ENCODE assay signal across 11 mouse cellular contexts in genomic region chr7:114213537-114213936, GRCm38 (mm10). TPM values are rescaled to one million over a fixed set of nuclear protein-coding genes. Genes with fewer than 3 reads are reported as not detected.
DNase-seq lines count a peak whose midpoint lies in the region; TF ChIP-seq lines count a peak whose summit lies in the region.
"Had no signal": no experiment of that assay in that cellular context is flagged by ENCODE, and none has a peak within 500 bp of the region (broad histone marks: within the 10 kb centered on the region; RNA-seq: fewer than 3 reads in every experiment).

No protein-coding gene starts in this region.

- TF ChIP-seq POLR2A in heart, adult 2 months (IDR thresholded peaks at IDR 0.05; ENCODE audit: insufficient read depth, low read depth, low read length) = no peak

- no peak overlapping the region for H3K4me3 ChIP-seq in heart, adult 2 months
- H3K4me3 ChIP-seq in heart, embryonic 10.5 days = no peak overlapping the region
- H3K4me3 ChIP-seq: liver, embryonic 13.5 days had no signal

- H3K27me3 ChIP-seq in heart, adult 2 months (ENCODE audit: control insufficient read depth, insufficient read depth, low read length) = no peaks in the 10 kb centered on the region
- H3K27me3 ChIP-seq in heart, embryonic 10.5 days (ENCODE audit: insufficient read depth, poor library complexity, severe bottlenecking) = no peaks in the 10 kb centered on the region
- H3K27me3 ChIP-seq: liver, embryonic 13.5 days had no signal

- no peak for DNase-seq in heart, adult 2 months
- no peak for DNase-seq in heart, embryonic 10.5 days (ENCODE audit: low spot score)
- DNase-seq in lung, postnatal 25 days (ENCODE audit: low spot score) = peak; percentile 57
- no peak for DNase-seq in lung, adult 18-20 months
- DNase-seq in brain, embryonic 18.5 days (ENCODE audit: low read depth, low spot score) = peak; percentile 40
- DNase-seq in skeletal muscle tissue, adult 2 months (ENCODE audit: low read depth, low spot score) = peak; percentile 21
- no peak for DNase-seq in layer of hippocampus, adult 9-11 months
- no peak for DNase-seq in gastrocnemius, postnatal 14 days
- DNase-seq: heart, postnatal 4 days; liver, embryonic 13.5 days; right cerebral cortex, postnatal 4 days had no signal

- no peaks in the 10 kb centered on the region; the same call in 1 of the 2 replicates for H3K36me3 ChIP-seq in heart, adult 2 months (ENCODE audit: control insufficient read depth, insufficient read depth, low read length)
- H3K36me3 ChIP-seq in heart, embryonic 10.5 days = peaks cover 49% of the 10 kb centered on the region

- 50% methylated on average over 2 of the region's 2 CpGs for WGBS in heart, adult 2 months
- WGBS in heart, embryonic 10.5 days = 69% methylated on average over 2 of the region's 2 CpGs

- H3K79me2 ChIP-seq in heart, adult 2 months (replicated peaks; ENCODE audit: control insufficient read depth, insufficient read depth, low read length) = no peaks in the 10 kb centered on the region

- H3K4me1 ChIP-seq in heart, adult 2 months (ENCODE audit: control insufficient read depth, insufficient read depth, low read length) = no peaks in the 10 kb centered on the region
- H3K4me1 ChIP-seq in heart, embryonic 10.5 days = no peaks in the 10 kb centered on the region

- TF ChIP-seq CTCF in heart, adult 2 months (IDR thresholded peaks at IDR 0.05) = peak; percentile 85

- intact Hi-C loops in heart, adult 2 months (cut with DNase I) = loop anchor here (1.0 to 10.0 kb wide), 3 partner anchors 96 to 449 kb away; partner anchors contain the start of genes Rras2 and Spon1
- intact Hi-C loops in gastrocnemius, postnatal 14 days (cut with DNase I; ENCODE audit: low total_unique reads) = loop anchor here (5.0 kb wide), 1 partner anchor 146 kb away; no protein-coding TSS in a partner anchor

- TF ChIP-seq EP300 in heart, adult 2 months (IDR thresholded peaks at IDR 0.05; ENCODE audit: insufficient read depth, low read depth, low read length) = no peak

- no peaks in the 10 kb centered on the region for H3K9me3 ChIP-seq in heart, embryonic 10.5 days
- H3K9me3 ChIP-seq: liver, embryonic 13.5 days had no signal

- no peak overlapping the region for H3K9ac ChIP-seq in heart, adult 2 months (ENCODE audit: low read depth, low read length)
- H3K9ac ChIP-seq: liver, embryonic 13.5 days had no signal

- no peak overlapping the region for H3K27ac ChIP-seq in heart, adult 2 months
- H3K27ac ChIP-seq in heart, embryonic 10.5 days = no peak overlapping the region
- H3K27ac ChIP-seq: liver, embryonic 13.5 days had no signal

RNA-seq across cellular contexts. Expression of gene Copb1, which starts 41.0 kb away (rescaled TPM):
- total RNA-seq in heart, adult 2 months (2021) = 10 to 100 TPM; 40.1 to 40.5 TPM
- 16.5 and 32.3 TPM in 2 replicates for polyA plus RNA-seq in heart, adult 2 months (2012; rRNA removed)
- polyA plus RNA-seq in heart, embryonic 10.5 days (2016; fragmentation: Nextera tagmentation; extraction: Ambion mirVana) = 93.9 and 98.6 TPM in 2 replicates
- 10 to 100 TPM; 29.2 to 37.5 TPM for total RNA-seq in gastrocnemius, postnatal 14 days (2021)

Comparison
In these comparisons a context has a peak if more than half of its experiments do, and no peak if none do; other contexts are left out.
1. DNase-seq: peak in lung, postnatal 25 days (single experiment), brain, embryonic 18.5 days (single experiment) and skeletal muscle tissue, adult 2 months (single experiment); none in heart, adult 2 months (0 of 2), heart, embryonic 10.5 days (single experiment), lung, adult 18-20 months (0 of 2), layer of hippocampus, adult 9-11 months (single experiment) and gastrocnemius, postnatal 14 days (single experiment).